Mouse (Mus musculus): ENCODE measurements around the gene Cacna1e. TPM values are rescaled to one million over a fixed set of nuclear protein-coding genes. Genes with fewer than 3 reads are reported as not detected.

The Cacna1e gene
- total and polyA plus RNA-seq, 3 experiments = 0.60 to 8.5 (median 2.5) TPM

GRCm38 (mm10) chr1:154433520-154433919, 450.8 kb downstream of the Cacna1e start:
- Histone ChIP-seq H3K36me3 (replicated peaks in 1 of 2; ENCODE audit: control insufficient read depth in 1 of 2, insufficient read depth in 1 of 2, low read length in 1 of 2) (peaks cover 1 to 30% of the 10 kb centered on the region in 2 experiments), H3K4me3 (replicated peaks in 1 of 3; ENCODE audit: low read depth in 2 of 3, low read length in 2 of 3, poor library complexity in 1 of 3) (no peak overlapping the region), H3K27me3 (replicated peaks) (no peaks in the 10 kb centered on the region), H3K4me1 (ENCODE audit: control insufficient read depth in 1 of 2, insufficient read depth in 2 of 2) (no peaks in the 10 kb centered on the region), H3K79me2 (replicated peaks; ENCODE audit: control insufficient read depth, extremely low read depth, insufficient read depth, poor library complexity, severe bottlenecking) (no peaks in the 10 kb centered on the region), H3K4me2 (ENCODE audit: insufficient read depth, low read depth, poor library complexity, severe bottlenecking) (no peak overlapping the region), H3K9ac (ENCODE audit: insufficient read depth, low read depth) (no peak overlapping the region), H3K27ac (ENCODE audit: insufficient read depth, low read depth) (no peak overlapping the region), H3K9me3 (replicated peaks; ENCODE audit: low read length) (peaks cover 5% of the 10 kb centered on the region)
- no peak for DNase-seq (ENCODE audit: extremely low read depth)
- dilution Hi-C loops (cut with MboI; ENCODE audit: extremely low pct_ligation_motif_present, extremely low pct_unique_long_range_greater_than_20kb, low sequenced_read_pairs) (no loop called here), in situ Hi-C loops (cut with MboI; ENCODE audit: low pct_ligation_motif_present, low pct_unique_long_range_greater_than_20kb, low sequenced_read_pairs) (no loop called here)
- TF ChIP-seq MYC (IDR thresholded peaks at IDR 0.05; ENCODE audit: low read depth, low read length) (no peak), BHLHE40 (IDR thresholded peaks at IDR 0.05; ENCODE audit: low read depth, low read length) (no peak), JUN (IDR thresholded peaks at IDR 0.05; ENCODE audit: insufficient read depth, low read depth, low read length) (no peak), GABPA (IDR thresholded peaks at IDR 0.05; ENCODE audit: insufficient replicate concordance, low read depth, low read length) (no peak), ZKSCAN1 (IDR thresholded peaks at IDR 0.05; ENCODE audit: borderline replicate concordance, low read depth, low read length) (no peak), CHD2 (IDR thresholded peaks at IDR 0.05; ENCODE audit: low read length) (no peak), PAX5 (IDR thresholded peaks at IDR 0.05; ENCODE audit: low read length) (no peak)

- H3K79me2 ChIP-seq (replicated peaks; ENCODE audit: control insufficient read depth, extremely low read depth, insufficient read depth, poor library complexity, severe bottlenecking) = no peaks in the 10 kb centered on the region
- TF ChIP-seq CTCF (conservative IDR thresholded peaks at IDR 0.05 in 1 of 2, IDR thresholded peaks at IDR 0.05 in 1 of 2; ENCODE audit: low read depth in 2 of 2, low read length in 2 of 2) (no peak), HCFC1 (IDR thresholded peaks at IDR 0.05; ENCODE audit: low read depth, low read length) (no peak), JUN (IDR thresholded peaks at IDR 0.05; ENCODE audit: insufficient read depth, low read depth, low read length) (no peak), E2F4 (IDR thresholded peaks at IDR 0.05; ENCODE audit: insufficient replicate concordance, low read depth, low read length) (no peak), CHD2 (IDR thresholded peaks at IDR 0.05; ENCODE audit: low read length) (no peak), RCOR1 (conservative IDR thresholded peaks at IDR 0.05; ENCODE audit: low read depth, low read length) (no peak), KAT2A (IDR thresholded peaks at IDR 0.05; ENCODE audit: insufficient replicate concordance, low read length) (no peak), USF1 (IDR thresholded peaks at IDR 0.05; ENCODE audit: low read depth, low read length) (no peak), MAFK (IDR thresholded peaks at IDR 0.05; ENCODE audit: insufficient replicate concordance, low read length) (no peak), TCF12 (IDR thresholded peaks at IDR 0.05; ENCODE audit: low read depth, low read length) (no peak), ZMIZ1 (IDR thresholded peaks at IDR 0.05; ENCODE audit: low read depth, low read length) (no peak), UBTF (IDR thresholded peaks at IDR 0.05; ENCODE audit: low read depth, low read length) (no peak), EP300 (IDR thresholded peaks at IDR 0.05; ENCODE audit: low read length) (no peak), MAZ (IDR thresholded peaks at IDR 0.05; ENCODE audit: low read depth, low read length) (no peak), ZC3H11A (IDR thresholded peaks at IDR 0.05; ENCODE audit: low read depth, low read length) (no peak), SIN3A (IDR thresholded peaks at IDR 0.05; ENCODE audit: low read length) (no peak), MYC (IDR thresholded peaks at IDR 0.05; ENCODE audit: low read depth, low read length) (no peak), IRF4 (IDR thresholded peaks at IDR 0.05; ENCODE audit: low read depth, low read length) (no peak)
- H3K27me3 ChIP-seq (replicated peaks) = no peaks in the 10 kb centered on the region
- DNase-seq (ENCODE audit: extremely low read depth) = peak; percentile 15
- peaks cover 5% of the 10 kb centered on the region for H3K9me3 ChIP-seq (replicated peaks; ENCODE audit: low read length)
- H3K4me2 ChIP-seq (ENCODE audit: insufficient read depth, low read depth, poor library complexity, severe bottlenecking) = no peak overlapping the region
- H3K9ac ChIP-seq (ENCODE audit: insufficient read depth, low read depth) = no peak overlapping the region
- H3K27ac ChIP-seq (ENCODE audit: insufficient read depth, low read depth) = no peak overlapping the region
- H3K4me1 ChIP-seq (ENCODE audit: control insufficient read depth in 1 of 2, insufficient read depth in 2 of 2) = no peaks in the 10 kb centered on the region
- H3K4me3 ChIP-seq (replicated peaks in 1 of 3; ENCODE audit: low read depth in 2 of 3, low read length in 2 of 3, poor library complexity in 1 of 3) = no peak overlapping the region
- H3K36me3 ChIP-seq (replicated peaks in 1 of 2; ENCODE audit: control insufficient read depth in 1 of 2, insufficient read depth in 1 of 2, low read length in 1 of 2) = peaks cover 1 to 30% of the 10 kb centered on the region in 2 experiments
- dilution Hi-C loops (cut with MboI; ENCODE audit: extremely low pct_ligation_motif_present, extremely low pct_unique_long_range_greater_than_20kb, low sequenced_read_pairs) (no loop called here), in situ Hi-C loops (cut with MboI; ENCODE audit: low pct_ligation_motif_present, low pct_unique_long_range_greater_than_20kb, low sequenced_read_pairs) (no loop called here)
These were observed 451.2 kb downstream of the Cacna1e start for GRCm38 (mm10) chr1:154433112-154433511.
